In genomic region chr17:42530147-42530546, GRCm38 (mm10) we compare ENCODE assay signal across 22 mouse cellular contexts.
A peak's percentile ranks its signal among the peaks of the same experiment; 100 is the strongest.
DNase-seq lines count a peak whose midpoint lies in the region; ATAC-seq and TF ChIP-seq lines count a peak whose summit lies in the region.
"Had no signal": no experiment of that assay in that cellular context is flagged by ENCODE, and none has a peak within 500 bp of the region (broad histone marks: within the 10 kb centered on the region; RNA-seq: fewer than 3 reads in every experiment).

No protein-coding gene starts in this region.

- WGBS in kidney, embryonic 16.5 days, result 38% methylated on average over 5 of the region's 5 CpGs
- WGBS in embryonic facial prominence, embryonic 14.5 days, result 26% methylated on average over 5 of the region's 5 CpGs
- WGBS in cerebellum, adult 2 months, result 33% methylated on average over 5 of the region's 5 CpGs
- WGBS in stomach, postnatal 0 days, result 68% methylated on average over 5 of the region's 5 CpGs

- dilution Hi-C loops in CH12.LX (cut with MboI; ENCODE audit: extremely low pct_ligation_motif_present, extremely low pct_unique_long_range_greater_than_20kb, low sequenced_read_pairs), result no loop called here

- no peak for TF ChIP-seq EP300 in CH12.LX (IDR thresholded peaks at IDR 0.05; ENCODE audit: low read length)
- TF ChIP-seq EP300 in stomach, postnatal 0 days (optimal IDR thresholded peaks at IDR 0.05), result no peak

- no peak for TF ChIP-seq CTCF in CH12.LX (conservative IDR thresholded peaks at IDR 0.05 in 1 of 2, IDR thresholded peaks at IDR 0.05 in 1 of 2; ENCODE audit: low read depth in 2 of 2, low read length in 2 of 2)
- TF ChIP-seq CTCF in cerebellum, adult 2 months (IDR thresholded peaks at IDR 0.05; ENCODE audit: borderline replicate concordance, insufficient read depth, low read depth, low read length), result no peak
- no peak for TF ChIP-seq CTCF in stomach, postnatal 0 days (IDR thresholded peaks at IDR 0.05; ENCODE audit: low read depth)

- peak; percentile 3 for DNase-seq in embryo, embryonic 10 days (ENCODE audit: low spot score)
- no peak for DNase-seq in embryo, embryonic 9.5 days (ENCODE audit: extremely low spot score)
- no peak for DNase-seq in kidney, adult 9 months
- DNase-seq in CH12.LX (ENCODE audit: extremely low read depth), result peak; percentile 3
- no peak for DNase-seq in embryonic facial prominence, embryonic 14.5 days (ENCODE audit: low spot score)
- no peak for DNase-seq in cerebellum, adult 2 months
- no peak for DNase-seq in stomach, postnatal 0 days (ENCODE audit: low spot score)
- DNase-seq: adrenal gland, postnatal 25 days; cerebellum, adult 11-12 months; cerebellum, postnatal 25 days; heart, postnatal 10 days; kidney, postnatal 10 days; left cerebral cortex, postnatal 4 days; lung, adult 2 months; right cerebral cortex, postnatal 4 days had no signal

- TF ChIP-seq RAD21 in CH12.LX (IDR thresholded peaks at IDR 0.05; ENCODE audit: low read depth, low read length), result no peak

- no peak overlapping the region for H3K9ac ChIP-seq in kidney, embryonic 16.5 days (replicated peaks; ENCODE audit: low read length)
- no peak overlapping the region for H3K9ac ChIP-seq in CH12.LX (ENCODE audit: insufficient read depth, low read depth)
- H3K9ac ChIP-seq in embryonic facial prominence, embryonic 14.5 days (ENCODE audit: low read depth, low read length), result no peak overlapping the region
- no peak overlapping the region for H3K9ac ChIP-seq in stomach, postnatal 0 days (ENCODE audit: low read length)
- H3K9ac ChIP-seq: embryonic facial prominence, embryonic 13.5 days; hindbrain, embryonic 13.5 days had no signal

- H3K4me1 ChIP-seq in kidney, embryonic 16.5 days (ENCODE audit: insufficient read depth, low read length), result no peaks in the 10 kb centered on the region
- 0 out of 4 replicates have a peak, but pooled peaks cover 0 to 8% of the 10 kb centered on the region in 2 experiments for H3K4me1 ChIP-seq in CH12.LX (ENCODE audit: control insufficient read depth in 1 of 2, insufficient read depth in 2 of 2)
- H3K4me1 ChIP-seq in embryonic facial prominence, embryonic 14.5 days (ENCODE audit: control insufficient read depth, insufficient read depth, low read length), result no peaks in the 10 kb centered on the region
- no peaks in the 10 kb centered on the region for H3K4me1 ChIP-seq in cerebellum, adult 2 months (ENCODE audit: control insufficient read depth, insufficient read depth, low read length)
- no peaks in the 10 kb centered on the region for H3K4me1 ChIP-seq in stomach, postnatal 0 days (replicated peaks; ENCODE audit: control insufficient read depth, insufficient read depth)
- H3K4me1 ChIP-seq: embryonic facial prominence, embryonic 13.5 days; hindbrain, embryonic 13.5 days had no signal

- H3K27ac ChIP-seq in kidney, embryonic 16.5 days (ENCODE audit: low read length), result peak overlapping the region; percentile 21; the same call in 1 of the 2 replicates
- H3K27ac ChIP-seq in CH12.LX (ENCODE audit: insufficient read depth, low read depth), result no peak overlapping the region
- no peak overlapping the region for H3K27ac ChIP-seq in embryonic facial prominence, embryonic 14.5 days (replicated peaks; ENCODE audit: low read depth, low read length)
- no peak overlapping the region for H3K27ac ChIP-seq in cerebellum, adult 2 months (ENCODE audit: insufficient read depth, low read length)
- H3K27ac ChIP-seq in stomach, postnatal 0 days (replicated peaks), result no peak overlapping the region
- H3K27ac ChIP-seq: embryonic facial prominence, embryonic 13.5 days; hindbrain, embryonic 13.5 days; left cerebral cortex, adult 2 months had no signal

- no peak overlapping the region for H3K4me2 ChIP-seq in kidney, embryonic 16.5 days (replicated peaks; ENCODE audit: low read depth, low read length)
- H3K4me2 ChIP-seq in CH12.LX (ENCODE audit: insufficient read depth, low read depth, poor library complexity, severe bottlenecking), result no peak overlapping the region
- H3K4me2 ChIP-seq in embryonic facial prominence, embryonic 14.5 days (ENCODE audit: low read depth, low read length), result no peak overlapping the region
- no peak overlapping the region for H3K4me2 ChIP-seq in stomach, postnatal 0 days (replicated peaks; ENCODE audit: low read depth)
- H3K4me2 ChIP-seq: embryonic facial prominence, embryonic 13.5 days; heart, embryonic 11.5 days; hindbrain, embryonic 13.5 days; liver, embryonic 11.5 days had no signal

- peaks cover 2% of the 10 kb centered on the region; the same call in 1 of the 2 replicates for H3K9me3 ChIP-seq in kidney, embryonic 16.5 days (ENCODE audit: low read length)
- peaks cover 2% of the 10 kb centered on the region for H3K9me3 ChIP-seq in CH12.LX (replicated peaks; ENCODE audit: low read length)
- H3K9me3 ChIP-seq in embryonic facial prominence, embryonic 14.5 days (ENCODE audit: control insufficient read depth, low read length), result no peaks in the 10 kb centered on the region
- no peaks in the 10 kb centered on the region for H3K9me3 ChIP-seq in stomach, postnatal 0 days (ENCODE audit: control insufficient read depth, low read length)
- H3K9me3 ChIP-seq: embryonic facial prominence, embryonic 13.5 days; hindbrain, embryonic 13.5 days had no signal

- no peaks in the 10 kb centered on the region for H3K27me3 ChIP-seq in kidney, embryonic 16.5 days (ENCODE audit: insufficient read depth, low read length)
- H3K27me3 ChIP-seq in CH12.LX (replicated peaks), result no peaks in the 10 kb centered on the region
- no peaks in the 10 kb centered on the region for H3K27me3 ChIP-seq in embryonic facial prominence, embryonic 14.5 days (replicated peaks; ENCODE audit: control insufficient read depth, insufficient read depth, low read length)
- no peaks in the 10 kb centered on the region for H3K27me3 ChIP-seq in cerebellum, adult 2 months (ENCODE audit: control insufficient read depth, insufficient read depth, low read length)
- no peaks in the 10 kb centered on the region for H3K27me3 ChIP-seq in stomach, postnatal 0 days (ENCODE audit: control insufficient read depth, insufficient read depth, low read length)
- H3K27me3 ChIP-seq: embryonic facial prominence, embryonic 13.5 days; hindbrain, embryonic 13.5 days had no signal

- no peaks in the 10 kb centered on the region for H3K79me2 ChIP-seq in CH12.LX (replicated peaks; ENCODE audit: control insufficient read depth, extremely low read depth, insufficient read depth, poor library complexity, severe bottlenecking)

- ATAC-seq in kidney, embryonic 16.5 days (ENCODE audit: low FRiP score, low TSS enrichment), result peak; percentile 90; the same call in 1 of the 2 replicates
- ATAC-seq in embryonic facial prominence, embryonic 14.5 days (ENCODE audit: low read depth), result 0 out of 2 replicates have a peak, but pooled peaks have one; percentile 33
- no peak for ATAC-seq in stomach, postnatal 0 days (ENCODE audit: low FRiP score, low TSS enrichment)

- no peaks in the 10 kb centered on the region for H3K36me3 ChIP-seq in kidney, embryonic 16.5 days (ENCODE audit: insufficient read depth, low read length)
- no peaks in the 10 kb centered on the region for H3K36me3 ChIP-seq in CH12.LX (replicated peaks in 1 of 2; ENCODE audit: control insufficient read depth in 1 of 2, insufficient read depth in 1 of 2, low read length in 1 of 2)
- no peaks in the 10 kb centered on the region for H3K36me3 ChIP-seq in embryonic facial prominence, embryonic 14.5 days (ENCODE audit: control insufficient read depth, insufficient read depth, low read length)
- H3K36me3 ChIP-seq in stomach, postnatal 0 days (ENCODE audit: control insufficient read depth, insufficient read depth, low read length), result no peaks in the 10 kb centered on the region
- H3K36me3 ChIP-seq: embryonic facial prominence, embryonic 13.5 days; G1E; hindbrain, embryonic 13.5 days had no signal

- H3K4me3 ChIP-seq in kidney, embryonic 16.5 days (ENCODE audit: low read length), result no peak overlapping the region
- H3K4me3 ChIP-seq in CH12.LX (replicated peaks in 1 of 3; ENCODE audit: low read depth in 2 of 3, low read length in 2 of 3, poor library complexity in 1 of 3), result no peak overlapping the region
- no peak overlapping the region for H3K4me3 ChIP-seq in embryonic facial prominence, embryonic 14.5 days (ENCODE audit: low read depth, low read length)
- no peak overlapping the region for H3K4me3 ChIP-seq in cerebellum, adult 2 months (replicated peaks; ENCODE audit: insufficient read depth, low read depth, low read length)
- H3K4me3 ChIP-seq in stomach, postnatal 0 days (ENCODE audit: low read depth, low read length), result no peak overlapping the region
- H3K4me3 ChIP-seq: embryonic facial prominence, embryonic 13.5 days; hindbrain, embryonic 13.5 days; left cerebral cortex, adult 2 months had no signal

- in situ Hi-C loops in CH12.LX (cut with MboI; ENCODE audit: low pct_ligation_motif_present, low pct_unique_long_range_greater_than_20kb, low sequenced_read_pairs), result no loop called here

- TF ChIP-seq POLR2A in CH12.LX (IDR thresholded peaks at IDR 0.05; ENCODE audit: low read depth, low read length), result no peak
- TF ChIP-seq POLR2A in cerebellum, adult 2 months (IDR thresholded peaks at IDR 0.05; ENCODE audit: borderline replicate concordance, insufficient read depth, low read length), result no peak

TF ChIP-seq in CH12.LX, 34 proteins besides CTCF, POLR2A, EP300 and RAD21:
- no peak for TF ChIP-seq MXI1 (IDR thresholded peaks at IDR 0.05; ENCODE audit: low read depth, low read length)
- no peak for TF ChIP-seq MAFK (IDR thresholded peaks at IDR 0.05; ENCODE audit: insufficient replicate concordance, low read length)
- TF ChIP-seq TCF12 (IDR thresholded peaks at IDR 0.05; ENCODE audit: low read depth, low read length), result no peak
- no peak for TF ChIP-seq BHLHE40 (IDR thresholded peaks at IDR 0.05; ENCODE audit: low read depth, low read length)
- TF ChIP-seq IRF4 (IDR thresholded peaks at IDR 0.05; ENCODE audit: low read depth, low read length), result no peak
- no peak for TF ChIP-seq ZNF384 (IDR thresholded peaks at IDR 0.05; ENCODE audit: low read depth, low read length)
- TF ChIP-seq ZKSCAN1 (IDR thresholded peaks at IDR 0.05; ENCODE audit: borderline replicate concordance, low read depth, low read length), result no peak
- TF ChIP-seq NELFE (IDR thresholded peaks at IDR 0.05; ENCODE audit: low read depth, low read length), result no peak
- TF ChIP-seq ZMIZ1 (IDR thresholded peaks at IDR 0.05; ENCODE audit: low read depth, low read length), result no peak
- no peak for TF ChIP-seq MEF2A (IDR thresholded peaks at IDR 0.05; ENCODE audit: borderline replicate concordance, low read depth, low read length)
- TF ChIP-seq JUN (IDR thresholded peaks at IDR 0.05; ENCODE audit: insufficient read depth, low read depth, low read length), result no peak

Comparison
In these comparisons a context has a peak if more than half of its experiments do, and no peak if none do; other contexts are left out.
1. DNase-seq: peak in embryo, embryonic 10 days (single experiment) and CH12.LX (single experiment); none in embryo, embryonic 9.5 days (single experiment), kidney, adult 9 months (single experiment), embryonic facial prominence, embryonic 14.5 days (single experiment), cerebellum, adult 2 months (0 of 2) and stomach, postnatal 0 days (single experiment).